In genomic region chr5:139325395-139325966, GRCm38 (mm10) we compare ENCODE assay signal across 8 mouse cellular contexts. TPM values are rescaled to one million over a fixed set of nuclear protein-coding genes. Genes with fewer than 3 reads are reported as not detected.
DNase-seq lines count a peak whose midpoint lies in the region; ATAC-seq lines count a peak whose summit lies in the region.

Gene Adap1, minus strand, starts transcription at chr5:139325622.

- ATAC-seq in liver, embryonic 11.5 days (replicated peaks; ENCODE audit: low FRiP score) = peak; percentile 83

- H3K27ac ChIP-seq in heart, embryonic 10.5 days = peak within 1 kb of the TSS; percentile 75
- peak within 1 kb of the TSS; percentile 66; the same call in 1 of the 2 replicates for H3K27ac ChIP-seq in liver, embryonic 11.5 days (ENCODE audit: low read depth, low read length)

- peak within 1 kb of the TSS; percentile 75 for H3K4me3 ChIP-seq in heart, embryonic 10.5 days
- peak within 1 kb of the TSS; percentile 86 for H3K4me3 ChIP-seq in liver, embryonic 11.5 days (ENCODE audit: low read depth, low read length)

- H3K9me3 ChIP-seq in heart, embryonic 10.5 days = no peaks in the 10 kb centered on the region
- no peaks in the 10 kb centered on the region for H3K9me3 ChIP-seq in liver, embryonic 11.5 days (ENCODE audit: control insufficient read depth, low read length)

- H3K4me2 ChIP-seq in liver, embryonic 11.5 days = peak within 1 kb of the TSS; percentile 99

- H3K9ac ChIP-seq in liver, embryonic 11.5 days (ENCODE audit: low read depth, low read length) = peak within 1 kb of the TSS; percentile 79

- peaks cover 15% of the 10 kb centered on the region for H3K4me1 ChIP-seq in heart, embryonic 10.5 days
- peaks cover 16% of the 10 kb centered on the region for H3K4me1 ChIP-seq in liver, embryonic 11.5 days (replicated peaks; ENCODE audit: control insufficient read depth, insufficient read depth, low read length)

- H3K27me3 ChIP-seq in heart, embryonic 10.5 days (ENCODE audit: insufficient read depth, poor library complexity, severe bottlenecking) = peaks cover 96% of the 10 kb centered on the region
- H3K27me3 ChIP-seq in liver, embryonic 11.5 days (replicated peaks; ENCODE audit: control insufficient read depth, insufficient read depth, low read length) = peaks cover 25% of the 10 kb centered on the region

- 5% methylated on average over 61 of the region's 61 CpGs for whole genome bisulfite sequencing in heart, embryonic 10.5 days
- WGBS in liver, embryonic 11.5 days = 2% methylated on average over 61 of the region's 61 CpGs

- peak; percentile 61 for DNase-seq in ovary, postnatal 36 days (ENCODE audit: low spot score)
- DNase-seq in ovary, postnatal 10 days (ENCODE audit: low spot score) = no peak
- peak; percentile 65 for DNase-seq in embryo, embryonic 10.5 days (ENCODE audit: low spot score)
- no peak for DNase-seq in heart, embryonic 10.5 days (ENCODE audit: low spot score)
- DNase-seq in kidney, postnatal 10 days = peak; percentile 79
- DNase-seq in liver, embryonic 11.5 days (ENCODE audit: low spot score) = peak; percentile 69
- DNase-seq in natural killer cell, adult 2 months (ENCODE audit: low spot score in 2 of 2) = peak; percentile 60 to 63
- DNase-seq in testis, postnatal 10 days (ENCODE audit: low spot score) = peak; percentile 72

- no peaks in the 10 kb centered on the region for H3K36me3 ChIP-seq in heart, embryonic 10.5 days
- no peaks in the 10 kb centered on the region for H3K36me3 ChIP-seq in liver, embryonic 11.5 days (ENCODE audit: control insufficient read depth, insufficient read depth, low read length)

RNA-seq across cellular contexts. Expression of gene Adap1, which starts in this region (rescaled TPM):
- 1.1 and 1.2 TPM in 2 replicates for polyA plus RNA-seq in heart, embryonic 10.5 days (2016; fragmentation: Nextera tagmentation; extraction: Ambion mirVana)
- 7.2 and 8.1 TPM in 2 replicates for polyA plus RNA-seq in liver, embryonic 11.5 days (2014; fragmentation: Nextera tagmentation; extraction: Ambion mirVana)

Comparison
In these comparisons a context has a peak if more than half of its experiments do, and no peak if none do; other contexts are left out.
1. DNase-seq: peak in ovary, postnatal 36 days (single experiment), embryo, embryonic 10.5 days (single experiment), kidney, postnatal 10 days (single experiment), liver, embryonic 11.5 days (single experiment), natural killer cell, adult 2 months (2 of 2) and testis, postnatal 10 days (single experiment); none in ovary, postnatal 10 days (single experiment) and heart, embryonic 10.5 days (single experiment).